Mouse (Mus musculus) neutrophil, adult 65 days (primary cell): Measurements from ENCODE around the gene Abtb2. TPM values are rescaled to one million over a fixed set of nuclear protein-coding genes. Genes with fewer than 3 reads are reported as not detected.

ENCODE experiments used
- total RNA-seq: library from RNA; stranded (reverse); gene quantifications from 2 replicates; pipeline ENCODE4 v1.2.4, GENCODE M21; 2023

The Abtb2 gene
- 71.9 and 99.9 TPM in 2 replicates for total RNA-seq

DNA sequence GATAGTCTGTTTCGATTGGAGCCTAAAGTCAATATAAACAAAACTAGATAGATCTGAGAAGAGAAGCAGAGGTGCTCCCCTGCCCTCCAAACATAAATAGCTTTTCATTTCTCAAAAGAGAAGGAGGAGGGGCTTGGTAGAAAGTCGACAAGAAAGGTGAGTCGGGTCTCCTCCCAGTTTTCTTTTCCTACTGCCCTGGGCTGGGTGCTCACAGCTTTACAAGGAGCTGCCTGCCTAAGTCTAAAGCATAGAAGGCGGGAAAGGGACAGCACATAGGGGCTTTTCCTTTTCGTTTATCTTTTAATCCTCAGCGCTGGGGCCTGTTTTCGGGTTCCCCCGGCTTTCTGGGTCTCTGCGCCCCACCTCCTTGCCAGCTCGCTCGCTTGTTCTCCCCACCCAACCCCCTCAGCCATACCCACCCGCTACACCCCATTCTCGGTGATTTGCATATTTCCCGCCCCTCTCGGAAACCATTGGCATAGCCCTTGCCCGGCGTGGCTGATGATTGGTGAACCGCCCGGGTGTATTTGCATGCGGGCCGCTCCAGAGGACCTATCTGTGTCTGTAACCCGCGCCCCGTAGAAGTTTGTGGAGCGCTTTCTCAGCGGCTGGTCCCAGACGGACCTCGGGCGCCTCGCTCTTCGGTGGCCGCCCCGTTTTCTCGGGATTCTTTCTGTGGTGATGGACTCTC lies at the start of gene Abtb2:
Abtb2 (plus strand) TSS at position 579 of the 691 bp plus-strand sequence.

DNA sequence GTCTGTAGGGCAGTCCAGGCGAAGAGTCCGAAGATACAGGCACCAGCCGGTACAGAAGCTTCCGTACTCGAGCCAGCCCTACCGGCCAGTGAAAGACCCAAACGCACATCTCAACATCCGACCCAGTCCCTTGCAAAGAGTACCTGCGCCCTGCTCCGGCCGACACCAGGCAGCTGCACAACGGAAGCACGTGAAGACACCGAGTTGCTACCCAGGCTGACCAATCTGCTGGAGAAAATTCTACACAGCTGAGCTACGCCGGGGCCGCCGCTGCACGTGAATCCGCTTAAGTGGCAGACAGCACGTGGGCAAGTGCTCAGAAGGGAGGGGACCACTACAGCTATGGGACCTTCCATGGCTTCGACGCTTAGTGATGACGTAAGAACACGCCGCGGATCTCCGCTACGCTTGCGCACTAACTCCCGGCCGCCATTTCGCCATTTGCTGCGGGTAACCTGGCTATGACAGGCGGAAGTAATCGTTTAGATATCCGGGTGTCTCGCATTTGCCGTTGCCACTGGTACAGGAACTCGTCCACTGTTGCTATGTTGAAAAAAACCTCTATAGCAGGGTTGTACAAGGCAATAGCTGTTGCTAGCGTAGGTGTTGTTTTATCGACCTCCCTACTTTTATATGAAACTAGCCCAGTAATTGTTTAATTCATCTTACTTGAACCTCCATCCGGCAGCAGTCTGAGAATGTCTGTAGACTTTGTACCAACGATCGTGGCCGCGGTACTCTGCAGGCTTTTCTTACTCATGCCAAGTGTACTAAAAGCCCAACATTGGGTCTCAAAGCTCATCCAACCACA lies 195.0 kb downstream of the Abtb2 start, which contains the start of gene Nat10:
Nat10 (minus strand) TSS at position 365 of the 811 bp plus-strand sequence.

Other genes with a start within 250 kb of the Abtb2 start
- not detected in 2 replicates for gene Elf5, start 154.6 kb upstream of the Abtb2 start, total RNA-seq
- 17.0 and 26.6 TPM in 2 replicates for gene Cat, start 81.2 kb upstream of the Abtb2 start, total RNA-seq
- gene Nat10, start 195.0 kb downstream of the Abtb2 start, total RNA-seq, result 15.1 and 16.7 TPM in 2 replicates
- gene Caprin1, start 231.3 kb downstream of the Abtb2 start, total RNA-seq, result 184 and 234 TPM in 2 replicates